Mouse (Mus musculus) bone marrow macrophage, adult 2 months (primary cell): ENCODE data around the gene Tm7sf2. TPM values are rescaled to one million over a fixed set of nuclear protein-coding genes. Genes with fewer than 3 reads are reported as not detected.

Source experiments
- H3K27ac ChIP-seq: 2 replicates; pipeline ENCODE4 v1.5.1; 2012; ENCODE audit warnings: low read depth, low read length; ENCODE audit not compliant: insufficient read depth
- H3K4me1 ChIP-seq: 2 replicates; pipeline ENCODE4 v1.6.1; 2012; ENCODE audit warnings: low read length; ENCODE audit not compliant: control insufficient read depth, insufficient read depth
- H3K4me3 ChIP-seq: 2 replicates; pipeline ENCODE4 v1.5.1; 2012; ENCODE audit warnings: mild to moderate bottlenecking, low read length, moderate library complexity; ENCODE audit not compliant: insufficient read depth
- CTCF ChIP-seq: IDR thresholded peaks from 2 replicates; pipeline ENCODE4 v1.5.1; 2012; ENCODE audit warnings: low read depth, mild to moderate bottlenecking, low read length, moderate library complexity
- POLR2A ChIP-seq: IDR thresholded peaks from 2 replicates; pipeline ENCODE4 v1.6.1; 2012; ENCODE audit warnings: mild to moderate bottlenecking, low read depth, low read length, borderline replicate concordance
- polyA plus RNA-seq: library from polyadenylated mRNA; stranded (reverse); fragments of >200 nt; gene quantifications from 2 replicates; pipeline ENCODE4 v1.2.4, GENCODE M21; 2012; ENCODE audit not compliant: missing spikeins, insufficient read depth, insufficient read length

The Tm7sf2 gene
- polyA plus RNA-seq: 8.1 and 13.7 TPM in 2 replicates

- Histone ChIP-seq H3K27ac (peak within 1 kb of the TSS; percentile 31), H3K4me3 (peak within 1 kb of the TSS; percentile 56), H3K4me1 (peaks cover 7% of the 10 kb centered on the region)
- TF ChIP-seq POLR2A (no peak), CTCF (no peak)
Observed at GRCm38 (mm10) chr19:6067724-6068415, at the start of gene Tm7sf2. Tm7sf2 (minus strand) TSS chr19:6068373.

GRCm38 (mm10) chr19:6117346-6117985 is 49.3 kb upstream of the Tm7sf2 start:
- TF ChIP-seq POLR2A: no peak
- TF ChIP-seq CTCF: no peak
- Histone ChIP-seq H3K4me1 (peaks cover 11% of the 10 kb centered on the region), H3K27ac (peak overlapping the region; percentile 93), H3K4me3 (peak overlapping the region; percentile 97)

- H3K4me1 ChIP-seq: peaks cover 11% of the 10 kb centered on the region
- TF ChIP-seq POLR2A (no peak), CTCF (no peak)
- peak overlapping the region; percentile 97; the same call in 1 of the 2 replicates for H3K4me3 ChIP-seq
- H3K27ac ChIP-seq: no peak overlapping the region
Observed at GRCm38 (mm10) chr19:6116113-6116850, 48.1 kb upstream of the Tm7sf2 start.

GRCm38 (mm10) chr19:6113116-6113515 is 44.9 kb upstream of the Tm7sf2 start:
- Histone ChIP-seq H3K4me3 (no peak overlapping the region), H3K27ac (no peak overlapping the region), H3K4me1 (peaks cover 9% of the 10 kb centered on the region)
- TF ChIP-seq POLR2A (no peak), CTCF (no peak)

GRCm38 (mm10) chr19:6105586-6105985 is 37.4 kb upstream of the Tm7sf2 start, which contains the start of gene Naaladl1:
Naaladl1 (plus strand) TSS chr19:6105782.
- TF ChIP-seq CTCF (no peak), POLR2A (no peak)
- Histone ChIP-seq H3K4me3 (no peak within 1 kb of the TSS), H3K4me1 (0 out of 2 replicates have a peak, but pooled peaks cover 3% of the 10 kb centered on the region), H3K27ac (no peak within 1 kb of the TSS)

GRCm38 (mm10) chr19:6104476-6104875 is 36.3 kb upstream of the Tm7sf2 start:
- Histone ChIP-seq H3K4me3 (no peak overlapping the region), H3K4me1 (peaks cover 3% of the 10 kb centered on the region), H3K27ac (no peak overlapping the region)
- no peak for TF ChIP-seq CTCF
- no peak for TF ChIP-seq POLR2A

GRCm38 (mm10) chr19:6102169-6102853 is 34.1 kb upstream of the Tm7sf2 start:
- Histone ChIP-seq H3K4me3 (no peak overlapping the region), H3K27ac (no peak overlapping the region), H3K4me1 (peaks cover 21% of the 10 kb centered on the region)
- TF ChIP-seq CTCF (no peak), POLR2A (no peak)

GRCm38 (mm10) chr19:6101186-6101585 is 33.0 kb upstream of the Tm7sf2 start:
- Histone ChIP-seq H3K4me1 (peaks cover 24% of the 10 kb centered on the region), H3K4me3 (no peak overlapping the region), H3K27ac (no peak overlapping the region)
- TF ChIP-seq CTCF (no peak), POLR2A (no peak)

- Histone ChIP-seq H3K4me1 (peaks cover 21% of the 10 kb centered on the region), H3K4me3 (no peak overlapping the region), H3K27ac (no peak overlapping the region)
- TF ChIP-seq CTCF: no peak
- no peak for TF ChIP-seq POLR2A
Observed at GRCm38 (mm10) chr19:6097847-6098246, 29.7 kb upstream of the Tm7sf2 start.
